In the genomic region with DNA sequence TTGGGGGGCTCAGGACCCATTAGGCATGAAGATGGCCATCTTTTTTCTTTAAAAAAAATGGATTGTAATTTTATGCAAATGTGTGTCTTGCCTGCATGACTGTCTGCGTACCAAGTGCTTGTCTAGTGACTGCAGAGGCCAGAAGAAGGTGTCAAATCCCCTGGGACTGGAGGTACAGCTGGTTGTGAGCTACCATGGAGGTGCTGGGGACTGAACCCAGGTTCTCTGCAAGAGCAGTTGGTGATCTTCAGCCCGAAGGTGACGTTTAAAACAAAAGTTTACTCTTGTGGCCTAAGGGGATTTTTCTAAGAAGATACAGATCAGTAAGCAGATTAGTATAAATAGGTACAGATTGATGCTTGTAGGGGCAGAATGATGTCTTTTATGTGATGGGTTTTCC, we compare ENCODE assay signal across 24 mouse cellular contexts. TPM values are rescaled to one million over a fixed set of nuclear protein-coding genes. Genes with fewer than 3 reads are reported as not detected.
A peak's percentile ranks its signal among the peaks of the same experiment; 100 is the strongest.
DNase-seq lines count a peak whose midpoint lies in the region; TF ChIP-seq lines count a peak whose summit lies in the region.
"Had no signal": no experiment of that assay in that cellular context is flagged by ENCODE, and none has a peak within 500 bp of the region (broad histone marks: within the 10 kb centered on the region; RNA-seq: fewer than 3 reads in every experiment).

No protein-coding gene starts in this region.

- no peak for TF ChIP-seq CTCF in CH12.LX (conservative IDR thresholded peaks at IDR 0.05 in 1 of 2, IDR thresholded peaks at IDR 0.05 in 1 of 2; ENCODE audit: low read depth in 2 of 2, low read length in 2 of 2)

- TF ChIP-seq POLR2A in CH12.LX (IDR thresholded peaks at IDR 0.05; ENCODE audit: low read depth, low read length), result no peak

- peak overlapping the region; percentile 62; the same call in 1 of the 2 replicates for H3K27ac ChIP-seq in CH12.LX (ENCODE audit: insufficient read depth, low read depth)

- H3K36me3 ChIP-seq in CH12.LX (replicated peaks in 1 of 2; ENCODE audit: control insufficient read depth in 1 of 2, insufficient read depth in 1 of 2, low read length in 1 of 2), result peaks cover 14 to 65% of the 10 kb centered on the region in 2 experiments
- H3K36me3 ChIP-seq in splenic B cell, adult 2 months (ENCODE audit: control insufficient read depth, insufficient read depth, low read length, poor library complexity, severe bottlenecking), result no peaks in the 10 kb centered on the region
- H3K36me3 ChIP-seq: G1E had no signal

- H3K27me3 ChIP-seq in CH12.LX (replicated peaks), result no peaks in the 10 kb centered on the region
- no peaks in the 10 kb centered on the region for H3K27me3 ChIP-seq in splenic B cell, adult 2 months (ENCODE audit: control insufficient read depth, insufficient read depth, low read length, poor library complexity, severe bottlenecking)

- no peak overlapping the region for H3K4me3 ChIP-seq in CH12.LX (replicated peaks in 1 of 3; ENCODE audit: low read depth in 2 of 3, low read length in 2 of 3, poor library complexity in 1 of 3)

- DNase-seq in A20 (ENCODE audit: low read depth, low spot score) (peak; percentile 80), CH12.LX (ENCODE audit: extremely low read depth) (peak; percentile 97)
- DNase-seq in splenic B cell, adult 2 months (ENCODE audit: low read depth, low spot score), result peak; percentile 8
- no peak for DNase-seq in embryo, embryonic 9.5 days (ENCODE audit: extremely low spot score)
- no peak for DNase-seq in adrenal gland, adult 2 months
- DNase-seq in lung, postnatal 36 days, result no peak
- DNase-seq: adrenal gland, adult 8-10 months; adrenal gland, postnatal 10 days; adrenal gland, postnatal 14 days; adrenal gland, postnatal 25 days; adrenal gland, postnatal 36 days; B cell, adult 2 months; cerebellum, adult 11 months; cerebellum, adult 11-12 months; cerebellum, adult 18-20 months; cerebellum, adult 2 months; cerebellum, adult 8-10 months; cerebellum, adult 9-10 months had no signal

- H3K9me3 ChIP-seq in CH12.LX (replicated peaks; ENCODE audit: low read length), result peaks cover 7% of the 10 kb centered on the region
- H3K9me3 ChIP-seq: G1E had no signal

- TF ChIP-seq RAD21 in CH12.LX (IDR thresholded peaks at IDR 0.05; ENCODE audit: low read depth, low read length), result no peak; the same call in none of the 2 replicates

- peaks cover 9% of the 10 kb centered on the region; the same call in 1 of the 2 replicates for H3K79me2 ChIP-seq in CH12.LX (replicated peaks; ENCODE audit: control insufficient read depth, extremely low read depth, insufficient read depth, poor library complexity, severe bottlenecking)

- no peak overlapping the region for H3K4me2 ChIP-seq in CH12.LX (ENCODE audit: insufficient read depth, low read depth, poor library complexity, severe bottlenecking)

- in situ Hi-C loops in CH12.LX (cut with MboI; ENCODE audit: low pct_ligation_motif_present, low pct_unique_long_range_greater_than_20kb, low sequenced_read_pairs), result no loop called here

- H3K4me1 ChIP-seq in CH12.LX (ENCODE audit: control insufficient read depth in 1 of 2, insufficient read depth in 2 of 2), result peaks cover 56 to 92% of the 10 kb centered on the region in 2 experiments

- H3K9ac ChIP-seq in CH12.LX (ENCODE audit: insufficient read depth, low read depth), result no peak overlapping the region

- dilution Hi-C loops in CH12.LX (cut with MboI; ENCODE audit: extremely low pct_ligation_motif_present, extremely low pct_unique_long_range_greater_than_20kb, low sequenced_read_pairs), result no loop called here

- TF ChIP-seq EP300 in CH12.LX (IDR thresholded peaks at IDR 0.05; ENCODE audit: low read length), result peak; percentile 58; the same call in 1 of the 2 replicates

TF ChIP-seq in CH12.LX, 34 proteins besides CTCF, POLR2A, EP300 and RAD21:
- TF ChIP-seq ZNF384 (IDR thresholded peaks at IDR 0.05; ENCODE audit: low read depth, low read length) (peak; percentile 85), ZKSCAN1 (IDR thresholded peaks at IDR 0.05; ENCODE audit: borderline replicate concordance, low read depth, low read length) (no peak), CHD1 (IDR thresholded peaks at IDR 0.05; ENCODE audit: low read depth, low read length) (no peak), TBP (conservative IDR thresholded peaks at IDR 0.05; ENCODE audit: low read depth, low read length) (no peak), BHLHE40 (IDR thresholded peaks at IDR 0.05; ENCODE audit: low read depth, low read length) (peak; percentile 82; the same call in 1 of the 2 replicates), GABPA (IDR thresholded peaks at IDR 0.05; ENCODE audit: insufficient replicate concordance, low read depth, low read length) (no peak), TCF12 (IDR thresholded peaks at IDR 0.05; ENCODE audit: low read depth, low read length) (peak; percentile 22; the same call in 1 of the 2 replicates), POLR2AphosphoS2 (IDR thresholded peaks at IDR 0.05; ENCODE audit: low read depth, low read length) (no peak), E2F4 (IDR thresholded peaks at IDR 0.05; ENCODE audit: insufficient replicate concordance, low read depth, low read length) (no peak), PAX5 (IDR thresholded peaks at IDR 0.05; ENCODE audit: low read length) (no peak), UBTF (IDR thresholded peaks at IDR 0.05; ENCODE audit: low read depth, low read length) (no peak), MAFK (IDR thresholded peaks at IDR 0.05; ENCODE audit: insufficient replicate concordance, low read length) (0 out of 2 replicates have a peak, but pooled peaks have one; percentile 28), RCOR1 (conservative IDR thresholded peaks at IDR 0.05; ENCODE audit: low read depth, low read length) (no peak), JUN (IDR thresholded peaks at IDR 0.05; ENCODE audit: insufficient read depth, low read depth, low read length) (no peak), JUND (conservative IDR thresholded peaks at IDR 0.05; ENCODE audit: low read depth, low read length) (no peak; the same call in none of the 2 replicates), HCFC1 (IDR thresholded peaks at IDR 0.05; ENCODE audit: low read depth, low read length) (no peak), SMC3 (IDR thresholded peaks at IDR 0.05; ENCODE audit: low read depth, low read length) (no peak; the same call in 1 of the 2 replicates), USF1 (IDR thresholded peaks at IDR 0.05; ENCODE audit: low read depth, low read length) (no peak), MYC (IDR thresholded peaks at IDR 0.05; ENCODE audit: low read depth, low read length) (0 out of 2 replicates have a peak, but pooled peaks have one; percentile 18), USF2 (conservative IDR thresholded peaks at IDR 0.05; ENCODE audit: low read depth, low read length) (no peak), NRF1 (IDR thresholded peaks at IDR 0.05; ENCODE audit: low read depth, low read length) (no peak), IRF4 (IDR thresholded peaks at IDR 0.05; ENCODE audit: low read depth, low read length) (peak; percentile 12; the same call in 1 of the 2 replicates), ELF1 (IDR thresholded peaks at IDR 0.05; ENCODE audit: low read depth, low read length) (no peak), NELFE (IDR thresholded peaks at IDR 0.05; ENCODE audit: low read depth, low read length) (no peak), ZC3H11A (IDR thresholded peaks at IDR 0.05; ENCODE audit: low read depth, low read length) (no peak), ZMIZ1 (IDR thresholded peaks at IDR 0.05; ENCODE audit: low read depth, low read length) (no peak), MAX (IDR thresholded peaks at IDR 0.05; ENCODE audit: low read length) (no peak), KAT2A (IDR thresholded peaks at IDR 0.05; ENCODE audit: insufficient replicate concordance, low read length) (no peak), SIN3A (IDR thresholded peaks at IDR 0.05; ENCODE audit: low read length) (peak; percentile 6; the same call in 1 of the 2 replicates), MAZ (IDR thresholded peaks at IDR 0.05; ENCODE audit: low read depth, low read length) (no peak), MXI1 (IDR thresholded peaks at IDR 0.05; ENCODE audit: low read depth, low read length) (no peak), MEF2A (IDR thresholded peaks at IDR 0.05; ENCODE audit: borderline replicate concordance, low read depth, low read length) (peak; percentile 70; the same call in 1 of the 2 replicates), CHD2 (IDR thresholded peaks at IDR 0.05; ENCODE audit: low read length) (no peak), ETS1 (conservative IDR thresholded peaks at IDR 0.05; ENCODE audit: low read depth, low read length) (peak; percentile 78)

RNA-seq across cellular contexts. Expression of gene Cd70, which starts 13.9 kb away (rescaled TPM):
- 483 and 965 TPM in 2 replicates for total RNA-seq in CH12.LX (2012; rRNA removed)
- 261 and 321 TPM in 2 replicates for total RNA-seq in CH12.LX (2014; rRNA removed)
- 121 and 137 TPM in 2 replicates for polyA plus RNA-seq in CH12.LX (2012; ENCODE audit: insufficient read length, low read depth)
- total RNA-seq in adrenal gland, adult 2 months (2021), result not detected
- not detected in 2 replicates for polyA plus RNA-seq in adrenal gland, adult 2 months (2012; rRNA removed)
- total RNA-seq: adrenal gland, adult 18-20 months; adrenal gland, adult 8-10 months; adrenal gland, postnatal 10 days; adrenal gland, postnatal 14 days; adrenal gland, postnatal 25 days; adrenal gland, postnatal 36 days; adrenal gland, postnatal 4 days; G1E; MEL had no signal
- polyA plus RNA-seq: C2C12, G1E, Patski had no signal

RNA-seq across cellular contexts. Expression of gene Tnfsf9, which starts 30.5 kb away (rescaled TPM):
- 252 and 321 TPM in 2 replicates for total RNA-seq in CH12.LX (2012; rRNA removed)
- 106 and 123 TPM in 2 replicates for total RNA-seq in CH12.LX (2014; rRNA removed)
- 129 and 137 TPM in 2 replicates for polyA plus RNA-seq in CH12.LX (2012; ENCODE audit: insufficient read length, low read depth)
- under 1 TPM; 0.45 to 0.72 TPM for total RNA-seq in adrenal gland, adult 2 months (2021)
- 1.2 and 1.8 TPM in 2 replicates for polyA plus RNA-seq in adrenal gland, adult 2 months (2012; rRNA removed)

RNA-seq across cellular contexts. Expression of gene Tubb4a, which starts 48.1 kb away (rescaled TPM):
- total RNA-seq in CH12.LX (2012; rRNA removed), result 0.42 and 0.89 TPM in 2 replicates
- 0.09 TPM in 1 of 2 replicates, not detected in the other for total RNA-seq in CH12.LX (2014; rRNA removed)
- polyA plus RNA-seq in CH12.LX (2012; ENCODE audit: insufficient read length, low read depth), result 2.0 and 2.1 TPM in 2 replicates
- 1 to 10 TPM; 5.7 to 7.7 TPM for total RNA-seq in adrenal gland, adult 2 months (2021)
- 3.1 and 3.8 TPM in 2 replicates for polyA plus RNA-seq in adrenal gland, adult 2 months (2012; rRNA removed)

RNA-seq across cellular contexts. Expression of gene Dennd1c, which starts 57.3 kb away (rescaled TPM):
- total RNA-seq in CH12.LX (2012; rRNA removed), result 7.2 and 9.7 TPM in 2 replicates
- total RNA-seq in CH12.LX (2014; rRNA removed), result 6.8 and 7.1 TPM in 2 replicates
- polyA plus RNA-seq in CH12.LX (2012; ENCODE audit: insufficient read length, low read depth), result 33.9 and 36.9 TPM in 2 replicates
- total RNA-seq in adrenal gland, adult 2 months (2021), result 1 to 10 TPM; 1.8 TPM
- polyA plus RNA-seq in adrenal gland, adult 2 months (2012; rRNA removed), result 2.8 and 3.3 TPM in 2 replicates
- polyA plus RNA-seq: C2C12 had no signal

RNA-seq across cellular contexts. Expression of gene Tnfsf14, which starts 58.3 kb away (rescaled TPM):
- 14.6 and 18.1 TPM in 2 replicates for total RNA-seq in CH12.LX (2012; rRNA removed)
- total RNA-seq in CH12.LX (2014; rRNA removed), result 13.6 and 15.4 TPM in 2 replicates
- 10.6 and 12.7 TPM in 2 replicates for polyA plus RNA-seq in CH12.LX (2012; ENCODE audit: insufficient read length, low read depth)
- under 1 TPM in 1 of 2 experiments, not detected in 1; 0.21 TPM for total RNA-seq in adrenal gland, adult 2 months (2021)
- 0.26 and 0.44 TPM in 2 replicates for polyA plus RNA-seq in adrenal gland, adult 2 months (2012; rRNA removed)
- total RNA-seq: adrenal gland, postnatal 25 days; MEL had no signal
- polyA plus RNA-seq: C2C12; cerebellum, adult 2 months; Patski had no signal

Comparison
In these comparisons a context has a peak if more than half of its experiments do, and no peak if none do; other contexts are left out.
1. DNase-seq: peak in A20 (single experiment), CH12.LX (single experiment) and splenic B cell, adult 2 months (single experiment); none in embryo, embryonic 9.5 days (single experiment), adrenal gland, adult 2 months (single experiment) and lung, postnatal 36 days (single experiment).
2. RNA of gene Cd70, which starts 13.9 kb away (total RNA-seq): 261 to 965 TPM in CH12.LX; not detected in adrenal gland, adult 2 months; every median in the first group is over 100 times any median in the second.
3. RNA of gene Tnfsf9, which starts 30.5 kb away (total RNA-seq): 106 to 321 TPM in CH12.LX; 0.45 to 0.72 TPM in adrenal gland, adult 2 months; every median in the first group is over 10 times any median in the second.